Mouse (Mus musculus): ENCODE measurements at regions not wholly inside any gene's neighbourhood (a gene's known extent, or its start where the extent isn't known, plus 50 kb on each side); places are given as distances from the start of the nearest gene placed in this dataset.

DNA sequence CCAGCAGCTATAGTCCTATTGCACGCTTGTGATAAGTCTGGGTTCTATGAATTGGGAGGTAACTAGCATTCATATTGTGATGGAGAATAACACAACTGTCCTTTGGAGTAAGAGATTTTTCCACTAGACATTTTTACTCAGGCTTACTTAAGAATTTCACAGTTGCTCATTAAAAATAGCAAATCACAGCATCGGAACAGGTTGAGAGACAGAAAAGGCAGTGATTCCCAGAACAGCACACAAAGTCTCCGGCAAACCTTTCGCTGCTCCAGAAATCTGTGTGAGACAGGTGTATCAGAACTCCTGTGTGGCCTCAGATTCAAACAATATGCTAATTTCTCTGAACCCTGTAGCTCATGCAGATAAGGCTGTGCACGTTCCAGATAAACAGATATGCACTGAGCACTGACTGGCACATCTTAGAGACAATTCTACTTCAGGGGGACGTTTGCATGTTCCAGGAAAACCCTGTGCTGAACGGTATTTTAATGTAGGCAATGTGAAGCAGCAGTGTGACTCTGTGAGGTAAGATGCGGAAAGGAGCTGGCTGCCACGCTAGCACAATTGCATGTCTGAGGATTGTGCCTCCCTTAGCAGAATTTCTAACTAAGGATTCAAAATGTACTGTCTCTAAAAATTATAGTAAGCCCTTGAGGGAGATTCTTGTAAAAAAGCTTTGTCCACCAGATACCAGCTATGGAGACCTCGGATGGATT lies 99.8 kb upstream of the Kynu start:
- DNase-seq = no peak

DNA sequence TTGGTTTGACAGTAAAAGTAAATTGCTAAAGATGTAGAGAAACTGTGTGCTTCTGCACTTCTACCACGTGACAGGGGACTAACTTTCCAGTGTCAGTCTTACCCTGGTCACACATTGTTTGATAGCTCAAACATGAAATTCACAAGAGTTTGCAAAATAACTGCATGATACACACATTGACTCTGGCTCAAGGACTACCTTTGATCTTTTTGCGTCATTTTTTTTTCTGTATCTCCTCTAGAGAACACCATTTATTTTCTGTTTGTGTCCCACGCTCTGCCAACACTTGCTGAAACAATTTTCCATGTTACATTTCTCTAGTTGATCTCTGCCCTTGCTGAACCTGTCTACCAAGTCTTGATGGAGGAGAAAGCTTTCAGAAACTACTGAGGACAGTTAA lies 86.0 kb upstream of the Kynu start:
- no peak for DNase-seq

GRCm38 (mm10) chr2:43469893-43470292 lies 85.2 kb upstream of the Kynu start:
- DNase-seq = no peak

GRCm38 (mm10) chr2:43478494-43478893 lies 76.6 kb upstream of the Kynu start:
- DNase-seq = no peak

GRCm38 (mm10) chr2:43479871-43480270 lies 75.3 kb upstream of the Kynu start:
- DNase-seq = no peak

Measured in right cerebral cortex, postnatal 4 days (tissue).